Mouse (Mus musculus): Measurements from ENCODE around the gene Zfp984.
A peak's percentile ranks its signal among the peaks of the same experiment; 100 is the strongest.
"Not testable (repeated sequence)": the region's sequence is repeated elsewhere in the genome, so short reads cannot be mapped to it uniquely, and the experiment has no call there.

Gene Zfp984

GRCm38 (mm10) chr4:147809292-147809965 lies at the start of gene Zfp984:
Gene Zfp984, minus strand, starts transcription at chr4:147809788.
- DNase-seq (ENCODE audit: low read depth, low spot score), result not testable (repeated sequence)

GRCm38 (mm10) chr4:147850776-147851175 lies 41.2 kb upstream of the Zfp984 start:
- no peak for DNase-seq (ENCODE audit: low read depth, low spot score)

GRCm38 (mm10) chr4:147848584-147848991 lies 39.0 kb upstream of the Zfp984 start:
- DNase-seq (ENCODE audit: low read depth, low spot score), result no peak

GRCm38 (mm10) chr4:147847614-147848583 lies 38.3 kb upstream of the Zfp984 start, which contains the start of gene Zfp933:
Gene Zfp933, minus strand, starts transcription at chr4:147848366.
- peak; percentile 97 for DNase-seq (ENCODE audit: low read depth, low spot score)

- DNase-seq (ENCODE audit: low read depth, low spot score), result no peak
Observed at GRCm38 (mm10) chr4:147842871-147843270, 33.3 kb upstream of the Zfp984 start.

GRCm38 (mm10) chr4:147839282-147839681 lies 29.7 kb upstream of the Zfp984 start:
- not testable (repeated sequence) for DNase-seq (ENCODE audit: low read depth, low spot score)

- no peak for DNase-seq (ENCODE audit: low read depth, low spot score)
Observed at GRCm38 (mm10) chr4:147824389-147824788, 14.8 kb upstream of the Zfp984 start.

- DNase-seq (ENCODE audit: low read depth, low spot score), result not testable (repeated sequence)
Observed at GRCm38 (mm10) chr4:147821414-147821813, 11.8 kb upstream of the Zfp984 start.

GRCm38 (mm10) chr4:147819659-147820058 lies 10.1 kb upstream of the Zfp984 start:
- DNase-seq (ENCODE audit: low read depth, low spot score), result not testable (repeated sequence)

- no peak for DNase-seq (ENCODE audit: low read depth, low spot score)
Observed at GRCm38 (mm10) chr4:147814592-147815167, 5.1 kb upstream of the Zfp984 start.

- DNase-seq (ENCODE audit: low read depth, low spot score), result no peak
Observed at GRCm38 (mm10) chr4:147813249-147813765, 3.7 kb upstream of the Zfp984 start.

GRCm38 (mm10) chr4:147809966-147810304 lies 347 bp upstream of the Zfp984 start:
- not testable (repeated sequence) for DNase-seq (ENCODE audit: low read depth, low spot score)

- DNase-seq (ENCODE audit: low read depth, low spot score), result not testable (repeated sequence)
Observed at GRCm38 (mm10) chr4:147808483-147808882, 1.1 kb downstream of the Zfp984 start.

- DNase-seq (ENCODE audit: low read depth, low spot score), result not testable (repeated sequence)
Observed at GRCm38 (mm10) chr4:147795308-147795707, 14.3 kb downstream of the Zfp984 start.

- not testable (repeated sequence) for DNase-seq (ENCODE audit: low read depth, low spot score)
Observed at GRCm38 (mm10) chr4:147794026-147794665, 15.4 kb downstream of the Zfp984 start.

GRCm38 (mm10) chr4:147793390-147793916 lies 16.1 kb downstream of the Zfp984 start:
- not testable (repeated sequence) for DNase-seq (ENCODE audit: low read depth, low spot score)

GRCm38 (mm10) chr4:147791729-147792128 lies 17.9 kb downstream of the Zfp984 start:
- DNase-seq (ENCODE audit: low read depth, low spot score), result not testable (repeated sequence)

GRCm38 (mm10) chr4:147746255-147746654 lies 63.3 kb downstream of the Zfp984 start:
- DNase-seq (ENCODE audit: low read depth, low spot score), result not testable (repeated sequence)

- DNase-seq (ENCODE audit: low read depth, low spot score), result not testable (repeated sequence)
Observed at GRCm38 (mm10) chr4:147738636-147739369, 70.8 kb downstream of the Zfp984 start.
